Mouse (Mus musculus) midbrain, embryonic 13.5 days (tissue): Measurements from ENCODE around the gene Ptprm. TPM values are rescaled to one million over a fixed set of nuclear protein-coding genes. Genes with fewer than 3 reads are reported as not detected.

Source experiments
- ATAC-seq: fragments of 200-750 bp; cut with Nextera tagmentation; 2 replicates; pipeline ENCODE4 v1.8.0; 2017; ENCODE audit warnings: mild to moderate bottlenecking, moderate TSS enrichment, moderate library complexity
- H3K27ac ChIP-seq: fragments of 300-500 bp; sonication (generic); 2 replicates; pipeline ENCODE4 v1.5.1; 2015; ENCODE audit warnings: inconsistent platforms, mild to moderate bottlenecking, moderate library complexity
- H3K27me3 ChIP-seq: fragments of 300-500 bp; sonication (generic); 2 replicates; pipeline ENCODE4 v1.6.1; 2015; ENCODE audit warnings: mild to moderate bottlenecking, inconsistent platforms
- H3K36me3 ChIP-seq: fragments of 300-500 bp; sonication (generic); 2 replicates; pipeline ENCODE4 v1.6.1; 2015; ENCODE audit warnings: mild to moderate bottlenecking, inconsistent platforms
- H3K4me1 ChIP-seq: fragments of 300-500 bp; sonication (generic); replicated peaks from 2 replicates; pipeline ENCODE4 v1.6.1; 2015; ENCODE audit warnings: inconsistent platforms
- H3K4me2 ChIP-seq: fragments of 300-500 bp; sonication (generic); replicated peaks from 2 replicates; pipeline ENCODE4 v1.6.1; 2015; ENCODE audit warnings: moderate library complexity, mild to moderate bottlenecking, inconsistent platforms
- H3K4me3 ChIP-seq: fragments of 300-500 bp; sonication (generic); replicated peaks from 2 replicates; pipeline ENCODE4 v1.5.1; 2015; ENCODE audit warnings: mild to moderate bottlenecking, inconsistent platforms
- H3K9ac ChIP-seq: fragments of 300-500 bp; sonication (generic); replicated peaks from 2 replicates; pipeline ENCODE4 v1.6.1; 2015; ENCODE audit warnings: mild to moderate bottlenecking, inconsistent platforms
- H3K9me3 ChIP-seq: fragments of 300-500 bp; sonication (generic); 2 replicates; pipeline ENCODE4 v1.6.1; 2016; ENCODE audit warnings: mild to moderate bottlenecking, inconsistent platforms
- WGBS: fragments of 180-500 bp; shearing (Covaris S2); methylation state at CpG from one replicate; pipeline ENCODE4 v1.1.7; 2015; 5-methylcytosine and 5-hydroxymethylcytosine counted together
- polyA plus RNA-seq: library from polyadenylated mRNA; unstranded; fragments of >200 nt; fragmentation: Nextera tagmentation; extraction: Ambion mirVana; gene quantifications from 2 replicates; pipeline ENCODE4 v1.2.1, GENCODE M21; 2015

The Ptprm gene
- polyA plus RNA-seq, 1 experiment from 2014 or later = 10.6 TPM

DNA sequence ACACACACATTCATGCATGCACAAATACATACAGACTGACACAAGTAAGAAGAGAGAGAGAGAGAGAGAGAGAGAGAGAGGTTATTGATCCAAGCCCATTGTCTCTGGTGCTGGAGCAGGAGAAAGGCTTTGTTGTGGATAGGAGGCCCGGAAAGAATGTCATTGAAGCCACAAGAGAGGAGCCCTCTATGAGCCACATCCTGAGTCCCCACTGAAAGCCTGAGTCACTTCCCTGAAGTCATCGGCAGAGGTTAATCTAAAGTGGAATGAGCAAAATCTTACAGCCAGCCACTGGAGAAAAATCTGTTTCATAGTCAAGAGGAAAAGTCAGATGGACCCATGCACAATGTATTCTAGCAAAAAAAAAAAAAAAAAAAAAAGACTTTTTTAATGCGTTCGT, 228.7 kb downstream of the Ptprm start:
- WGBS = 65% methylated on average over 4 of the region's 4 CpGs
- no peak for ATAC-seq
- H3K4me3 ChIP-seq = no peak overlapping the region
- no peaks in the 10 kb centered on the region for H3K36me3 ChIP-seq
- no peaks in the 10 kb centered on the region for H3K27me3 ChIP-seq
- H3K9ac ChIP-seq = no peak overlapping the region
- no peaks in the 10 kb centered on the region for H3K4me1 ChIP-seq
- no peak overlapping the region for H3K27ac ChIP-seq
- H3K4me2 ChIP-seq = no peak overlapping the region
- no peaks in the 10 kb centered on the region for H3K9me3 ChIP-seq

DNA sequence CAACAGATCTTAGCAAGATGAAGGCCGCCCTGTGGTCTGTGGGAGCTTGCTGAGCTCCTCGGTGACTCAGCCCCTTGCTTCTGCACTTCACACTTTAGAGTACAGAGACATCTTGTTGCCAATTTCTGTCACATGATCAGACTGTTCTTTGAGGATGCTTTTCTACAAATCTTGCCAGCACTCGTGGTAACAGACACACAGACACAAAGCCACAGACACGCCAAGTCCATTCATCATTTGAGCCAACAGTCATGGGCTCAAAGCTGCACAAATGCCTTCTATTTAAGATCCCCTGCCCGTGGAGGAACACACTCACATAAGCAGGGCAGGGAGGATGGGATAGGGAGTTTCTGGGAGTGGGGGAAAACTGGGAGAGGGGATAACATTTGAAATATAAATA, 230.0 kb downstream of the Ptprm start:
- no peaks in the 10 kb centered on the region for H3K9me3 ChIP-seq
- no peak overlapping the region for H3K4me2 ChIP-seq
- no peak overlapping the region for H3K4me3 ChIP-seq
- H3K9ac ChIP-seq = no peak overlapping the region
- peaks cover 7% of the 10 kb centered on the region; the same call in 1 of the 2 replicates for H3K4me1 ChIP-seq
- H3K27ac ChIP-seq = no peak overlapping the region
- WGBS = 64% methylated on average over 5 of the region's 5 CpGs
- no peaks in the 10 kb centered on the region for H3K36me3 ChIP-seq
- ATAC-seq = no peak
- H3K27me3 ChIP-seq = no peaks in the 10 kb centered on the region

GRCm38 (mm10) chr17:67123722-67124121, 230.5 kb downstream of the Ptprm start:
- Histone ChIP-seq H3K4me1 (peaks cover 11% of the 10 kb centered on the region), H3K9ac (no peak overlapping the region), H3K27ac (no peak overlapping the region), H3K9me3 (no peaks in the 10 kb centered on the region), H3K4me3 (no peak overlapping the region), H3K27me3 (no peaks in the 10 kb centered on the region), H3K4me2 (no peak overlapping the region), H3K36me3 (no peaks in the 10 kb centered on the region)
- ATAC-seq = no peak
- WGBS = 82% methylated on average over 5 of the region's 5 CpGs

GRCm38 (mm10) chr17:67120863-67121262, 233.4 kb downstream of the Ptprm start:
- Histone ChIP-seq H3K4me1 (peaks cover 16% of the 10 kb centered on the region), H3K27ac (no peak overlapping the region), H3K9ac (no peak overlapping the region), H3K4me2 (no peak overlapping the region), H3K9me3 (no peaks in the 10 kb centered on the region), H3K4me3 (no peak overlapping the region), H3K36me3 (no peaks in the 10 kb centered on the region), H3K27me3 (no peaks in the 10 kb centered on the region)
- WGBS = 54% methylated on average over 5 of the region's 5 CpGs
- ATAC-seq = no peak

DNA sequence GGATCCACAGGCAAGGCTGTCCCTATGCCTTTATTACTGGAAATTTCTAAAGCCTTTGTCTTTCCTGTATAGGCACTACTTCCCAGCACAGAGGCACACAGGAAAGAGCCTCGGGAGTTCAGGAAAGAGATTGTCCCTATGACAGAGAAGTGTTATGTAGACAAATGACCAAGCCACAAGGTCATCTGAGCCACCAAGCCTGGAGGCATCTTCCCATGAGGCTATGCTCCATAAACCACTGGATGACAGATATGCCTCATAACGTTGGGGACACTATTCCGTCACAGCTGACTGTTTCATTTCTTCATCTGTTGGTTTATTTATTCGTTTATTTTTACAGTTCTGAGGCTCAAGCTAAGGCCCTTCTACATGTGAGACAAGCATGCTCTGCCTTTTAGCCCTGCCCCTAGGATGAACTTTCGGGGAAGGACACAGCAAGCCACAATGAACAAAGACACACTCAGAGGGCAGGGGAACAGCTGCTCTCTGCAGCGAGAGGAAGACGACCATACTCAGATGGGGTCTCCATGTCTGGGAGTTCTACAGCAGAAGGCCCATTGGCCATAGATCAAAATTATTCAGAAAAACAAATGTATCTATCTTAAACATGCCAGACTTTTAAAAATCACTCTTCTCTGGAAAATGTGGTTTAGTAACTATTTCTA, 235.4 kb downstream of the Ptprm start:
- no peak for ATAC-seq
- 59% methylated on average over 7 of the region's 7 CpGs for WGBS
- no peak overlapping the region for H3K27ac ChIP-seq

GRCm38 (mm10) chr17:67114842-67115241, 239.4 kb downstream of the Ptprm start:
- Histone ChIP-seq H3K27ac (no peak overlapping the region), H3K27me3 (no peaks in the 10 kb centered on the region), H3K36me3 (no peaks in the 10 kb centered on the region), H3K4me2 (no peak overlapping the region), H3K4me3 (no peak overlapping the region), H3K9ac (no peak overlapping the region), H3K9me3 (no peaks in the 10 kb centered on the region), H3K4me1 (peaks cover 14% of the 10 kb centered on the region)
- 90% methylated on average over 2 of the region's 2 CpGs for WGBS
- no peak for ATAC-seq

More for the DNA sequence above, 235.4 kb downstream of the Ptprm start:
- H3K27me3 ChIP-seq = no peaks in the 10 kb centered on the region
- no peak overlapping the region for H3K4me3 ChIP-seq
- H3K36me3 ChIP-seq = no peaks in the 10 kb centered on the region
- H3K9ac ChIP-seq = no peak overlapping the region
- peaks cover 16% of the 10 kb centered on the region for H3K4me1 ChIP-seq
- H3K9me3 ChIP-seq = no peaks in the 10 kb centered on the region
- no peak overlapping the region for H3K4me2 ChIP-seq

- H3K27ac ChIP-seq = no peak overlapping the region
- no peak overlapping the region for H3K4me3 ChIP-seq
- WGBS = 84% methylated on average over 3 of the region's 3 CpGs
- 0 out of 2 replicates have a peak, but pooled peaks cover 4% of the 10 kb centered on the region for H3K4me1 ChIP-seq
- no peaks in the 10 kb centered on the region for H3K9me3 ChIP-seq
- no peaks in the 10 kb centered on the region for H3K36me3 ChIP-seq
- ATAC-seq = no peak
- no peaks in the 10 kb centered on the region for H3K27me3 ChIP-seq
- H3K4me2 ChIP-seq = no peak overlapping the region
- no peak overlapping the region for H3K9ac ChIP-seq
Measured at GRCm38 (mm10) chr17:67112679-67113078, 241.6 kb downstream of the Ptprm start.

GRCm38 (mm10) chr17:67106176-67106575, 248.1 kb downstream of the Ptprm start:
- Histone ChIP-seq H3K27me3 (no peaks in the 10 kb centered on the region), H3K36me3 (no peaks in the 10 kb centered on the region), H3K27ac (no peak overlapping the region), H3K4me1 (no peaks in the 10 kb centered on the region), H3K9me3 (no peaks in the 10 kb centered on the region), H3K4me3 (no peak overlapping the region), H3K9ac (no peak overlapping the region), H3K4me2 (no peak overlapping the region)
- ATAC-seq = no peak
- 93% methylated on average over 2 of the region's 2 CpGs for WGBS

- H3K9ac ChIP-seq = no peak overlapping the region
- 89% methylated on average over 6 of the region's 6 CpGs for WGBS
- H3K27ac ChIP-seq = no peak overlapping the region
- H3K27me3 ChIP-seq = no peaks in the 10 kb centered on the region
- no peaks in the 10 kb centered on the region for H3K4me1 ChIP-seq
- no peak overlapping the region for H3K4me2 ChIP-seq
- H3K36me3 ChIP-seq = no peaks in the 10 kb centered on the region
- no peaks in the 10 kb centered on the region for H3K9me3 ChIP-seq
- no peak overlapping the region for H3K4me3 ChIP-seq
- no peak for ATAC-seq
Measured at GRCm38 (mm10) chr17:67102051-67102450, 252.2 kb downstream of the Ptprm start.

- no peak overlapping the region for H3K4me2 ChIP-seq
- no peak overlapping the region for H3K27ac ChIP-seq
- H3K36me3 ChIP-seq = no peaks in the 10 kb centered on the region
- H3K4me3 ChIP-seq = no peak overlapping the region
- ATAC-seq = no peak
- H3K9me3 ChIP-seq = no peaks in the 10 kb centered on the region
- H3K4me1 ChIP-seq = 0 out of 2 replicates have a peak, but pooled peaks cover 5% of the 10 kb centered on the region
- 78% methylated on average over 5 of the region's 5 CpGs for WGBS
- H3K27me3 ChIP-seq = no peaks in the 10 kb centered on the region
- H3K9ac ChIP-seq = no peak overlapping the region
Measured at GRCm38 (mm10) chr17:67090997-67091396, 263.3 kb downstream of the Ptprm start.

GRCm38 (mm10) chr17:67090153-67090552, 264.1 kb downstream of the Ptprm start:
- 75% methylated on average over 7 of the region's 7 CpGs for WGBS
- H3K27me3 ChIP-seq = no peaks in the 10 kb centered on the region
- H3K4me3 ChIP-seq = no peak overlapping the region
- no peak overlapping the region for H3K4me2 ChIP-seq
- peaks cover 7% of the 10 kb centered on the region; the same call in 1 of the 2 replicates for H3K4me1 ChIP-seq
- no peak overlapping the region for H3K27ac ChIP-seq
- no peaks in the 10 kb centered on the region for H3K36me3 ChIP-seq
- no peak overlapping the region for H3K9ac ChIP-seq
- no peak for ATAC-seq
- no peaks in the 10 kb centered on the region for H3K9me3 ChIP-seq

DNA sequence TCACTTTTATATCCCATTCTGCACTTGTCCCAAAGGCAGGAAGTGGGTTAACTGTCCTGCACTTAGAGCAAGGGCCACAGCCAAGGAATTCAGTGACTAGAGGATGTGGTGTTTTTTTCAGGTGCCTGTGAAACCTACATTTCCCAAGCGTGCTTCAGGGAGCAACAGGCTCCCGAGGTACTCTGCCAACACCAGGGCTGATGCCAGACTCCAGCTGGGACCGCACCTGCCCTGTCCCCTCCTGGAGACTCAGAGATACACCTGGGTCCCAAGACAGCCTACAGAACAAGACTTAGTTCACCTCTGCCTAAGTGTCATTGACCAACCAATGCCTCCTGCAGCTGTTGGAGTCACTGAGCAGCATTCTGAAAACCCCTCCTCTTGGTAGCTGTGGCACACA, 264.6 kb downstream of the Ptprm start:
- no peaks in the 10 kb centered on the region for H3K36me3 ChIP-seq
- WGBS = 91% methylated on average over 3 of the region's 3 CpGs
- ATAC-seq = no peak
- no peaks in the 10 kb centered on the region for H3K9me3 ChIP-seq
- H3K4me2 ChIP-seq = no peak overlapping the region
- no peak overlapping the region for H3K4me3 ChIP-seq
- peaks cover 12% of the 10 kb centered on the region for H3K4me1 ChIP-seq
- H3K27me3 ChIP-seq = no peaks in the 10 kb centered on the region
- no peak overlapping the region for H3K9ac ChIP-seq
- H3K27ac ChIP-seq = no peak overlapping the region

- 60% methylated on average over 5 of the region's 5 CpGs for WGBS
- Histone ChIP-seq H3K9me3 (no peaks in the 10 kb centered on the region), H3K27ac (no peak overlapping the region), H3K4me3 (no peak overlapping the region), H3K27me3 (no peaks in the 10 kb centered on the region), H3K9ac (no peak overlapping the region), H3K4me2 (no peak overlapping the region), H3K36me3 (no peaks in the 10 kb centered on the region), H3K4me1 (peaks cover 13% of the 10 kb centered on the region)
- no peak for ATAC-seq
Measured at GRCm38 (mm10) chr17:67087585-67087984, 266.7 kb downstream of the Ptprm start.
